Mouse (Mus musculus) CH12.LX (cell line): ENCODE data around the gene Olfr324. TPM values are rescaled to one million over a fixed set of nuclear protein-coding genes. Genes with fewer than 3 reads are reported as not detected.

Source experiments
- DNase-seq: peaks from one replicate; pipeline ENCODE4 v3.0.0-alpha.2; 2013; ENCODE audit errors: extremely low read depth
- H3K27ac ChIP-seq: 2 replicates; pipeline ENCODE4 v1.5.1; 2012; ENCODE audit warnings: low read depth, mild to moderate bottlenecking, control low read depth, moderate library complexity; ENCODE audit not compliant: insufficient read depth
- H3K27me3 ChIP-seq: replicated peaks from 2 replicates; pipeline ENCODE3; 2012; ENCODE audit warnings: inconsistent platforms
- H3K36me3 ChIP-seq, 2 experiments: replicated peaks in 1 of 2; 2 replicates each; pipeline versions ENCODE3 to v1.6.1; 2012; ENCODE audit warnings: inconsistent platforms in 1 of 2, low read length in 1 of 2, mild to moderate bottlenecking in 1 of 2, mixed read lengths in 1 of 2, moderate library complexity in 1 of 2; ENCODE audit not compliant: control insufficient read depth in 1 of 2, insufficient read depth in 1 of 2
- H3K4me1 ChIP-seq, 2 experiments: 2 replicates each; pipeline ENCODE4 v1.6.1; 2012; ENCODE audit warnings: inconsistent platforms in 1 of 2, moderate library complexity in 1 of 2; ENCODE audit not compliant: insufficient read depth in 2 of 2, control insufficient read depth in 1 of 2
- H3K4me2 ChIP-seq: 2 replicates; pipeline ENCODE4 v1.6.1; 2012; ENCODE audit warnings: low read depth, mild to moderate bottlenecking, control low read depth; ENCODE audit not compliant: poor library complexity, insufficient read depth, severe bottlenecking
- H3K4me3 ChIP-seq, 3 experiments: fragments of 150-350 bp in 1 of 3; sonication (generic) in 1 of 3; replicated peaks in 1 of 3; 2 replicates each; pipeline versions ENCODE3 to v1.5.1; 2011 to 2012; ENCODE audit warnings: low read depth in 2 of 3, low read length in 2 of 3, mild to moderate bottlenecking in 2 of 3, moderate library complexity in 2 of 3, control low read depth in 1 of 3, improper control_type of control experiment in 1 of 3, inconsistent platforms in 1 of 3, mixed read lengths in 1 of 3; ENCODE audit not compliant: poor library complexity in 1 of 3
- H3K79me2 ChIP-seq: replicated peaks from 2 replicates; pipeline ENCODE4 v1.6.1; 2012; ENCODE audit warnings: mild to moderate bottlenecking, moderate library complexity; ENCODE audit not compliant: control insufficient read depth, poor library complexity, insufficient read depth, severe bottlenecking; ENCODE audit errors: extremely low read depth
- H3K9ac ChIP-seq: 2 replicates; pipeline ENCODE4 v1.6.1; 2012; ENCODE audit warnings: low read depth, mild to moderate bottlenecking, control low read depth, moderate library complexity; ENCODE audit not compliant: insufficient read depth
- H3K9me3 ChIP-seq: replicated peaks from 2 replicates; pipeline ENCODE3; 2012; ENCODE audit warnings: low read length, inconsistent platforms, mixed read lengths
- CHD1 ChIP-seq: IDR thresholded peaks from 2 replicates; pipeline ENCODE4 v1.6.1; 2012; ENCODE audit warnings: low read depth, low read length, improper control_type of control experiment, inconsistent platforms
- CTCF ChIP-seq, 2 experiments: IDR thresholded peaks in 1 of 2; conservative IDR thresholded peaks in 1 of 2; 2 replicates each; pipeline ENCODE4 v1.5.1; 2011 to 2012; ENCODE audit warnings: low read depth in 2 of 2, low read length in 2 of 2, improper control_type of control experiment in 1 of 2, inconsistent platforms in 1 of 2, mild to moderate bottlenecking in 1 of 2, moderate library complexity in 1 of 2
- E2F4 ChIP-seq: IDR thresholded peaks from 2 replicates; pipeline ENCODE4 v1.6.1; 2011; ENCODE audit warnings: low read depth, low read length, improper control_type of control experiment; ENCODE audit not compliant: insufficient replicate concordance
- ETS1 ChIP-seq: conservative IDR thresholded peaks from 2 replicates; pipeline ENCODE4 v1.6.1; 2012; ENCODE audit warnings: low read depth, mild to moderate bottlenecking, inconsistent platforms, low read length, improper control_type of control experiment, moderate library complexity
- IRF4 ChIP-seq: IDR thresholded peaks from 2 replicates; pipeline ENCODE4 v1.6.1; 2014; ENCODE audit warnings: low read depth, mild to moderate bottlenecking, inconsistent platforms, low read length, improper control_type of control experiment
- JUND ChIP-seq: conservative IDR thresholded peaks from 2 replicates; pipeline ENCODE4 v1.6.1; 2011; ENCODE audit warnings: low read depth, low read length, improper control_type of control experiment
- KAT2A ChIP-seq: IDR thresholded peaks from 2 replicates; pipeline ENCODE4 v1.6.1; 2012; ENCODE audit warnings: low read length, improper control_type of control experiment, inconsistent platforms; ENCODE audit not compliant: insufficient replicate concordance
- MAX ChIP-seq: IDR thresholded peaks from 2 replicates; pipeline ENCODE4 v1.6.1; 2011; ENCODE audit warnings: low read length, improper control_type of control experiment
- MAZ ChIP-seq: IDR thresholded peaks from 2 replicates; pipeline ENCODE4 v1.6.1; 2012; ENCODE audit warnings: low read depth, mild to moderate bottlenecking, inconsistent platforms, low read length, improper control_type of control experiment, moderate library complexity
- MEF2A ChIP-seq: IDR thresholded peaks from 2 replicates; pipeline ENCODE4 v1.6.1; 2014; ENCODE audit warnings: low read depth, mild to moderate bottlenecking, inconsistent platforms, low read length, improper control_type of control experiment, borderline replicate concordance
- MXI1 ChIP-seq: IDR thresholded peaks from 2 replicates; pipeline ENCODE4 v1.6.1; 2011; ENCODE audit warnings: mild to moderate bottlenecking, low read depth, low read length, improper control_type of control experiment
- PAX5 ChIP-seq: IDR thresholded peaks from 2 replicates; pipeline ENCODE4 v1.6.1; 2012; ENCODE audit warnings: low read length, inconsistent platforms, mixed read lengths
- RAD21 ChIP-seq: IDR thresholded peaks from 2 replicates; pipeline ENCODE4 v1.6.1; 2011; ENCODE audit warnings: low read depth, mild to moderate bottlenecking, low read length, improper control_type of control experiment, moderate library complexity
- RCOR1 ChIP-seq: conservative IDR thresholded peaks from 2 replicates; pipeline ENCODE4 v1.6.1; 2012; ENCODE audit warnings: low read depth, mild to moderate bottlenecking, inconsistent platforms, low read length, improper control_type of control experiment
- SIN3A ChIP-seq: IDR thresholded peaks from 2 replicates; pipeline ENCODE4 v1.6.1; 2012; ENCODE audit warnings: low read length, improper control_type of control experiment, inconsistent platforms
- SMC3 ChIP-seq: IDR thresholded peaks from 2 replicates; pipeline ENCODE4 v1.6.1; 2011; ENCODE audit warnings: low read depth, low read length, improper control_type of control experiment
- UBTF ChIP-seq: IDR thresholded peaks from 2 replicates; pipeline ENCODE4 v1.6.1; 2012; ENCODE audit warnings: low read depth, mild to moderate bottlenecking, inconsistent platforms, low read length, improper control_type of control experiment, moderate library complexity
- dilution Hi-C: fragments of 300-500 bp; cut with MboI; formaldehyde crosslinking; loops from 2 replicates; pipeline ENCODE4 v1.14.3; 2020; ENCODE audit warnings: low sequenced_read_pairs; ENCODE audit not compliant: extremely low pct_unique_long_range_greater_than_20kb, extremely low pct_ligation_motif_present
- in situ Hi-C: fragments of 300-500 bp; cut with MboI; formaldehyde crosslinking; loops from 3 replicates; pipeline ENCODE4 v1.14.3; 2019; ENCODE audit warnings: low sequenced_read_pairs, low pct_ligation_motif_present, low pct_unique_long_range_greater_than_20kb, mixed read lengths
- polyA plus RNA-seq: library from polyadenylated mRNA; unstranded; fragments of >175 nt; gene quantifications from 2 replicates; pipeline ENCODE4 v1.2.1, GENCODE M21; 2012; ENCODE audit warnings: low read depth; ENCODE audit not compliant: insufficient read length
- total RNA-seq, 2 experiments: library from RNA; depleted of rRNA; stranded (reverse); fragments of 300-350 nt in 1 of 2; fragments of >200 nt in 1 of 2; gene quantifications; 2 replicates each; pipeline ENCODE4 v1.2.3; 2012 to 2014

The Olfr324 gene
- total and polyA plus RNA-seq, 3 experiments, result not detected

DNA sequence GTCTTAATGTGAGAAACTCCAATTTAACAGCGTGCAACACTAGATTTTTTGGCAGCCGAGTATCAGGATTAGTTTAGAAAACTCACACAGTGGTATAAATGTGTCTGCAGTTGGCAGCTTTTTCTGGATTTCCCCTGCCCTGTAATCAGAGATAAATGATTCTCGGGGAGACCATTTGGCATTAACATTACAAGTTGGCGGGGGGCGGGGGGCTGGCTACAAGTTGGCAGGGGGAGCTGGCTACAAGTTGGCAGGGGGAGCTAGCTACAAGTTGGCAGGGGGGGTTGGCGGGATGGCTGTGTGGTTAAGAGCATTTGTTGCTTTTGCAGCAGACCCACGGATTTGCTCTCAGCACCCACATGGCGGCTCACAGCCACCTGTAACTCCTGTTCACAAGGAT, 16.3 kb upstream of the Olfr324 start:
- Histone ChIP-seq H3K36me3 (no peaks in the 10 kb centered on the region), H3K79me2 (no peaks in the 10 kb centered on the region), H3K9me3 (no peaks in the 10 kb centered on the region), H3K4me3 (no peak overlapping the region), H3K27ac (no peak overlapping the region), H3K4me2 (no peak overlapping the region), H3K27me3 (peaks cover 72% of the 10 kb centered on the region), H3K4me1 (no peaks in the 10 kb centered on the region), H3K9ac (no peak overlapping the region)
- no peak for TF ChIP-seq SMC3
- TF ChIP-seq IRF4, result no peak
- no peak for TF ChIP-seq SIN3A
- TF ChIP-seq MAZ, result no peak
- TF ChIP-seq E2F4, result no peak
- TF ChIP-seq UBTF, result no peak
- TF ChIP-seq ETS1, result no peak
- TF ChIP-seq RAD21, result no peak
- no peak for TF ChIP-seq KAT2A
- TF ChIP-seq JUND, result no peak
- in situ Hi-C loops, result no loop called here
- no peak for DNase-seq
- dilution Hi-C loops, result no loop called here

DNA sequence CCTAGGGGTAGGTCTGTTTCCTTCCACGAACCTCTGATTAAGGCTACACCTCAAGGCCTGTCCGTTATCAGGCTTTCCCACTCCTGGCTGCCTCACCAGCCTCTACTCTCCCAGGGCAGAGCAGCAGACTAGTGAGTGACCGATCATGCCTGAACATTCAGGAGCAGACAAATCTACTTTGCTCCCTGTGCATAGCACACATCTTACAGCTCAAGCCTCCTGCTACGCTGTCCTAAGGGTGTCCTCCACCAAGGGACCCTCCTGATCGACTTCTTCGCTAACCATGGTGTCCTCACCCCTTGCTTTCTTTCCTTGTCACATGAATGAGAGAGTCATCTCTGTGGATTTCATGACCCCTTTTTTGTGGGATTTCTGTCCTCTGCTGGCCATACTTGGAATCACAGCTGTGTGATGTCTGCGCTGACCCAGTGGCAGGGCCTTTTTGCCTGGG, 7.0 kb upstream of the Olfr324 start:
- no peak overlapping the region for H3K4me3 ChIP-seq
- no peak for TF ChIP-seq MAX
- peak; percentile 68 for TF ChIP-seq RAD21
- TF ChIP-seq CTCF (conservative IDR thresholded peaks at IDR 0.05 in 1 of 2, IDR thresholded peaks at IDR 0.05 in 1 of 2; ENCODE audit: low read depth in 2 of 2, low read length in 2 of 2), result peak; percentile 86 to 94
- TF ChIP-seq SMC3, result peak; percentile 92
- TF ChIP-seq MXI1, result no peak
- H3K27me3 ChIP-seq, result peaks cover 63% of the 10 kb centered on the region
- DNase-seq, result peak; percentile 16
- peaks cover 2% of the 10 kb centered on the region for H3K9me3 ChIP-seq
- H3K79me2 ChIP-seq, result no peaks in the 10 kb centered on the region
- H3K36me3 ChIP-seq, result no peaks in the 10 kb centered on the region
- no peak overlapping the region for H3K27ac ChIP-seq
- no peak overlapping the region for H3K4me2 ChIP-seq
- in situ Hi-C loops (loop anchor here (10.0 kb wide), 1 partner anchor 353 kb away; no protein-coding TSS in a partner anchor), dilution Hi-C loops (no loop called here)
- H3K9ac ChIP-seq, result no peak overlapping the region
- H3K4me1 ChIP-seq, result no peaks in the 10 kb centered on the region

DNA sequence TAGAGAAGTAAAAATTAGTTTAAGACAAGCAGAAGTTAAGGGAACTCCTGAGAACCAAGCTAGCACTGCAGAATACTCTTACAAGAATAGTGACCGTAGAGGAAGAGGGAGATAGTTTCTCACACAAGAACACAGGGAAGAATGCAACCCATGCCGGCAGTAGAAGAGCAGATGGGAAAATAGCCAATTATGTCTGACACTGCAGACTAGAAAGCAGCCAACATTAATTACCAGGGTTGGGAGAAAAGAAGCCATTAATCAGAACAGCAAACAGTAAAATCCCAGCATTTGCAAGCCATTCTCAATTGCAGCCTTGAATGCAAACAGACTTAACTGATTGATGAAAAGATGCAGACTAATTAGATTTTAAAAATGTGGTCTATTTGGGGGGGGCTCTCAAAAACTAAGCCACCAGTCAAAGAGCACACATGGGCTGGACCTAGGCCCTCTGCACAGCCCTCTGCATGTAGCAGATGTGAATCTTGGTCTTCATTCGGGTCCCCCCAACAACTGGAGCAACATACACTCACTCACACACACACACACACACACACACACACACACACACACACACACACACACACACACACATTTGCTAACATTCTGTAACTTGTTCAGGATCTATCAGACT, 6.2 kb upstream of the Olfr324 start:
- no peak overlapping the region for H3K4me3 ChIP-seq
- TF ChIP-seq PAX5 (no peak), RCOR1 (no peak), MEF2A (no peak), MAZ (no peak), MXI1 (no peak), CHD1 (no peak)
- TF ChIP-seq, all 38 proteins: peak for 0
- H3K27me3 ChIP-seq, result peaks cover 66% of the 10 kb centered on the region
- dilution Hi-C loops, result no loop called here
- no peaks in the 10 kb centered on the region for H3K4me1 ChIP-seq
- H3K9me3 ChIP-seq, result peaks cover 2% of the 10 kb centered on the region
- H3K4me2 ChIP-seq, result no peak overlapping the region
- no peak for DNase-seq
- H3K36me3 ChIP-seq, result no peaks in the 10 kb centered on the region
- H3K9ac ChIP-seq, result no peak overlapping the region
- in situ Hi-C loops, result loop anchor here (10.0 kb wide), 1 partner anchor 354 kb away; no protein-coding TSS in a partner anchor
- H3K27ac ChIP-seq, result no peak overlapping the region
- no peaks in the 10 kb centered on the region for H3K79me2 ChIP-seq
